Mouse (Mus musculus) layer of hippocampus, adult 9-11 months (tissue): ENCODE results near the gene Pygo2.
A peak's percentile ranks its signal among the peaks of the same experiment; 100 is the strongest.

Source experiments
- DNase-seq: peaks from one replicate; pipeline ENCODE4 v3.0.0; 2022

The Pygo2 gene

DNA sequence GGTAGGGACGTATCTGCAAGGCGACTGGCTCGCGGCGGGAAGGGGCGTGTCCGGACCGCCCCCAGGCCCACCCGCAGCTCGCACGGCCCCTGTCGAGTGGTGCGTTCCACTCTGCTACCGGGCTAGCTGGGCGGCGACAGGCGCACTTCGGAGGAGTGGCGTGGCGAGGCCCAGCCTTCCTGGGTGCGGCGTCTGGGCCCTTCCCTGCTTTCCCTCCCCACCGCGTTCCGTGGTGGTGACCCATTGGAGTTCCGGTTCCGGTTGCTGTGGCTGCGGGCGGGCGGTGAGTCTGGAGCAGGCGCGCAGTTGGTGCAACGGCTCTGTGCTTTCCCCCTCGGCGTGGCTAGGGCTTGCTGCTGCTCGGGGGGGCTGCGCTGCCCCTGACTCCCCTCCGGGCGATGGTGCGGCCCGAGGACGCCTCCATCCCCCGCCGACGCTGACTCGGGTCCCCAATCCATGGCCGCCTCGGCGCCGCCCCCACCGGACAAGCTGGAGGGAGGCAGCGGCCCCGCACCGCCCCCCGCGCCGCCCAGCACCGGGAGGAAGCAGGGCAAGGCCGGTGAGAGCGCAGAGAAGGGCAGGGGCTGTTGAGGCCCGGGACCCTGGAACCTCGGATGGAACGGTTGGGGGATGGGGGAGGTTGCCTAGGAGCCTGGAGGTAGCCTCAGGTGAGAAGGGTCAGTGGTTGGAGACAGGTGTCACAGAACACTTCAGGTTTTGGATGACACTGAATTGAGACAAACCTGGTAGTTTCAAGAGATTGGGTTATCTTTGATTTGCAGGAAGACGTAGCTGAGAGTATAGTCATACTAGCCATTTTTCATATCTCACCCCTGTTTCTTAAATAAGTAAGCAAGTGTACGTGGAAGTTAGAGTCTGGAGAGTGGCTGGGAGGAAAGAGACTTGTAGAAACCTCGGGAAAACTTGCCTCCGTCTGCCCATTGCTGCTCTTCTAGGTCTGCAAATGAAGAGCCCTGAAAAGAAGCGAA lies at the start of gene Pygo2:
Gene Pygo2 (plus strand): TSS at position 44 of the 989 bp plus-strand sequence.
- peak; percentile 98 for DNase-seq

DNA sequence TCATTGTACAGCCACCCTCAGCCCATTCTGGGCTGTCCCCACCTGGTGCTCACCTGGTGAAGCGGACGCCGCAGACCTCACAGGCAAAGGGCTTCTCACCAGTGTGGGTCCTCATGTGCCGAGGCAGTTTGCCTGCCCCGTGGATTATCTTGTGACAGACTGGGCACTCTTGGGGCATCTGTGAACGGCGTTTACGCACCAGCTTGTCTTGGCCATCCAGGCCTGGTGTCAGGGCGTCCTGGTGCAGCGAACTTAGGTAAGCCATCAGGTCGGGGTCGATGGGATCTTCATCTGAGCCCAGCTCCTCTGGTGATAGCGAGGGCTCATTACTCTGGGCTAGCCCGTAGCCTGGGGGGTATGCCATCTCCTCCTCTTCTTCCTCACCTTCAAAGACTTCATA lies 49.7 kb upstream of the Pygo2 start:
- no peak for DNase-seq

DNA sequence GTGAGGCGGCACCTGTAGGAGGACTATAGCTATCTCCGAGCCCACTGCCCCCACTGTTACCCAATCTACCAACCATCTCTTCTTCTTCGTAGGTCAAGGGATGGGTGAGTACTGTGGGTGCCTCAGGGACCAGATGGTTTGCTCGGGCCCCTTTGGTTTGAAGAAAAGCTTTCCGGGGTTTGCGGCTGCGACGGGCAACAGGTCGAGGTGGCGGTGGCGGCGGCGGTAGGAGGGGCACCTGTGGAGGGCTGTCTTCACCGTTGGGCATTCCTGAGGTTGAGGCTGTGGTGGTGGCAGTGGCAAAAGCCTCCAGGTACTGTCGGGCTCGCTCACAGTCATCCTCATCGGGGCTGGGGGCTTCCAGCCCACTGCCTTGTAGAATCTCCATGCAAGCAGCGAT lies 49.3 kb upstream of the Pygo2 start:
- DNase-seq = no peak

DNA sequence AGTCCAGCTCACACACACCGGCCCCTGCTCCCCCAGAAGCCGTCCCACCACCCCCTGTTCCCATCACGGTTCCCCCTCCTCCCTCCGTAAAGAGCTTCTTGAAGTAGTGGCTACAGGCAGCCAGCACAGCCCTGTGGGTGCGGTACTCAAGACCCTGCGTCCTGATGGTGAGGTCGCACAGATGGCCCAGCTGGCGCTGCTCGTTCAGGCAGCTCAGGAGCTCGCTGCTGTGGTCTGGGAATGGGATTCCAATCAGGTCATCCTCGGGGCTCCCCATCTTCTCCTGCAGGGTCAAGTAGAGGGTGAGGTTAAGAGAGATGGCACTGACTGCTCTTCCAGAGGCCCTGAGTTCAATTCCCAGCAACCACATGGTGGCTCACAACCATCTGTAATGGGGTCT lies 48.8 kb upstream of the Pygo2 start:
- DNase-seq = no peak

DNA sequence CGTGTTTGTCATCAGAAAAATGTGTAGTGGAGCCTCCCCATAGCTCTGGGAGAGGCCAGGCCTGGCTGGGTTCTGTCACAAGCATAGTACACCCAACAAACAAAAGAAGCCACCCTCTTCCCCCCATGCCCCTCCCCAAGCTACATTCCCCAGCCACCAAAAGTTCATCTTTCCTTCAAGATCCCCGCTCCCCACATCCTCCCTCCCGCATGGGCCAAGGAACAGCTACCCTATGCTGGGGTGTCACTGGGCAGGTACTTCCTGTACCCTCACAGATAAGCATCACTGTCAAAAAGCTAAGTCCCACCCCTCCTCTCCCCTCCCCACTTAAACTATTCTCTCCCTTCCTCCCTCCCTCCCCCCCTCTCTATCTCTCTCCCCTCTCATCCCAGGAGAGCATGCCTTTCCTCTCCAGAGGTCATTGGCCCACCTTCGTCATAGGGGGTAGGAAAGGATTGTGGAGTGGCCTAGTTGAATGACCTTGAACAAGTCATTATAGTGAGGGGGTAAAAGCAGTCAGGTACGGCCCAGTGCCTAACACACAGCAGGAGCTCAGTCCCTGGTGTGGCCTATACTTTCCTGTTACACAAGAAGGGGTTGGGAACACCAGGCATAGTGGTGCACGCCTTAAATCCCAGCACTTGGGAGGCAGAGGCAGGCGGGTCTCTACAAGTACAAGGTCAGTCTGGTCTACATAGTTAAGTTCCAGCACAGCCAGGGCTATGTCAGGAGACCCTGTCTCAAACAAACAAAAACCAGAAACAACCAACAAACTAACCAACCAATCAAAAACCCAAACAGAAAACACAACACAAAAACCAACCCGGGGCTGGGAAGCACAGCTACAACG lies 47.8 kb upstream of the Pygo2 start:
- DNase-seq = no peak

DNA sequence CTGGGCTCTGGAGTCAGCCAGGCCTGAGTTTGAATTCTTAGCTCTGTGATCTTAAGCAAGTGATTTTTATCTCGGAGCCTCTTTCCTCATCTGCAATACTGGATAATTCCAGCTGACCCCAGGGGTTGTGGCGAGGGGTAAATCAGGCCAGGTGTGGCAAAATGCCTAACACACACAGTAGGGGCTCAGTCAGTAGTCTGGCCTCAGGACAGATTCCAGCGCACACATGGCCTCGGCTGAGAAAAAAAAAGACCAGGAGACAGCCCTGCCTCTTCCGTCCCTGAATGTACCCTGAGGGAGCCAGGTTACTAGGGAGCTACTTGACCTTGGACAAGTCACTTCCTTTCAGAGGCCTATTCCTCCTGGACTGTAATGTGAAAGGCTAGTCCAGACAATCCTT lies 47.1 kb upstream of the Pygo2 start:
- DNase-seq = no peak

DNA sequence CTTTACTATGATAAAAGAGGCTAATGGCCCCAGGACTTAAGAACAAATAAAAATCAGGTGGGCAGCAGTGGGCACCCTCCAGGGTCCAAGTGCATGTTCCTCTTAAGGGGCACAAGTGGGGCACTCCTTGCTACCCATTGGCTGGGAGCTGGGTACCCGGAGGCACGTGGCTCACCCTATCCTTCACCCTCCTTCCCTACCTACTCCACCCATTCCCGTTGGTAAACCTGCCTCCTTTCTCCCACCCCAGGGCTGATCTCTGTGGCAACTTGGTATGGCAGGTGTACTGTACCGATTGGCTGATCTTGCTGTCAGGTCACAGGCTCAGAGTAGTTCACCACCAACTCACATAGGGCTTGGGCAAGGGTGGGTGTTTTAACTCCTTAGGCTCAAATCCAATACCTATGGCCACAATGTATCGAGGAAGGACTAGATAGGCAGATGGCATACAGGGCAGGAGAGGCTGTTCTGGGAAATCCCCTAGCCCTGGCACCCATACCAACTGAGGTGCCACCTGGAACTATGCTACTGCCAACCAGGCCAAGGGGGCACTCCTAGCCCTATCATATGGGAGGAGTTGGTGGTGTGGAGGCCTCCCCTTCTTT lies 46.3 kb upstream of the Pygo2 start:
- DNase-seq = no peak

DNA sequence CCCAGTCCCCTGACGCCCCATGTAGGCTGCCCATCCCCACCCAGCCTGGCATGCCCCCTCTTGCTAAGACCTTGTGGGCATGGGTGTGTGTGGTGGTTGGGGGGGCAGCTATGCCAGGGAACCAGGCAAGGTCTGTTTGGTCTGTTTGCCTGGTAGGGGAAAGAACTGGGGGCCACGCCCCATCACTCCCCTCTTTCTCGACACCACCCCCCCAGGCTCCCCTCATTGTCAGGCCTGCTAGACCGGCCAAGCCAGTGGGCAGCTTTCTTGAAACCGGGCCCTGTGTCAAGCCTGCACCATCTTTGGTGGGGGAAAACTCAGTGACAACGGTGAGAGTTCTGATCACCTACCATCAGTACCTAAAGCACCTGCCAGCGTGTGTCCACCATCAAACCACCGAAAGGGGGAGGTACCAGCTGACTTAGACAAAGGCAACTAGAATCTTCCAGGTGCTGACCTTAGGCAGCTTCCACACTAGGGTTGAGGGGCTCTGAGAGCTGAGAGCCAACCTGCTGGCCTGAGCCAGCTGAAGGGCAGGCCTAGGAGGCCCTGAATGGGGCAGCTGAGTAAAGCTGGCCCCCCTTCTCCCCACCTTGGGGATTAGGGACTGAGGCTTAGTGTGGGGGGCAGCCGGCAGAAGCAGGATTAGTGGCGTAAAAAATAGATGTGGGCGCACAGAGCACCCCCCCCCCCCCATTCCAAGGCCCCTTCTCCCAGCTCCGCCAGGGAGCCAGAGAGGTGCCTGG lies 45.5 kb upstream of the Pygo2 start:
- DNase-seq = no peak

DNA sequence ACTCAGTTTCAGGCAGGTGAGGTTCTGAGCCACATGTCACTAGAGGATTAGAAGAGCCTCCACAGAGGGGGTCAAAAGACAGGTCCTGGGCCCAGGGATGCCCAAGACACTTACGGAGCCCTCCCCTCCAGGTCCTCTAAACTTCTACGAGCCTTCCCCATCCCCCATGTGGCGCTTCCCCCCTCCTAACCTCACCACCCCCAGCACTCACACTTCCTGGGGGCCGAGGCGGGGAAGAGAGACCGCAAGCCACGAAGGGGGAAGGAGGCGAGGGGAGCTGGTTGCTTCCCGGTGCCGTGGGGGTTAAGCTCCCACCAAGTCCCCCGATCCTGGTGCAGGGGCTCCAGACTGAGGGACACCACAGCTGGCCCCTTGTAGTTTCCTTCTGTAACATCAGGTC lies 44.6 kb upstream of the Pygo2 start:
- no peak for DNase-seq

DNA sequence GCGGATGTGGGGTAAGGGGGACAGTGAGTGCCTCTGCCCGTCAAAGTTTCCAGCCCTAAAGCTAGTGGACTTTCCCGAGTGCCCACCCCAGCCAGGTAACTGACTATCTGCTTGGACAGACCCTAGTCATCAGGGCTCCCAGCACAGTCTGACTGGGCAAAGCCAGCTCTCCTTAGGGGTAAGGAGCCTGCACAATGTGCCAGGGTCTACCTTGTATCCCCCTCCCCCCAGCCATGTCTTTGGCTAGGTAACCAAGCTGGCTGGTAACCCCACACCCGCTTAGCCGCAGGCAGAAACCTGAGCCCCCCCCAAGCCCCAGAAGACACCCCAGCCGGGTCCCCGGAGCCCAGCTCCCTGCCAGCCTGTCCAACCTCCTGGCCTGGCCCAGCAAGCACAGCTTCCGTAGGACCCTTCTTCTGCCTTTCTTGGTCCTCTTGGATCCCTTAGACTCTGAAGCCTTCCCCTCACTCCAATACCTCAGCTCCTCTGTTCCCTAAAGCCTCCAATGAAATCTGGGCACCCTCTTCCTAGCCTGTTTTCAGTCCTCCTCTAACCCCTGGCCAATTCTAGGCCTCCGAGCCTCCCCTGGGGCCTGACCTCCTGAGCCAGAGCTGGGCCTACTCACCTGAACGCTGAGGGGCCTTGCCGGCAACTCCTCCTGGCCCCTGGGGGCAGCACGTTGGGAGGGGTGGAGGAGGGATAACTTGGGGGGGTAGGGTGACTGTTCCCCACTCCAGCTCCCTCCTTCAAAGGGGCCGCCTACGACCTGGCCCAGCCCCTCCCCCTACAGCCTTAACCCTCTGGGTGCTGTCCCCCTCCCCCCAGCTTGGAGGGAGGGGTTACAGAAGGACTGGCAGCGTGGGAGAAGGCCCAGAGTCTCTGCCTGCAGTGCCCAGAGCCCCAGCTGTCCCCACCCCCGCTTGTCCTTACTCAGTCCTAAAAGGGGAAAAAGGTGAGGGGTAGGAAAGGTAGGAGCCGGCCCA lies 43.3 kb upstream of the Pygo2 start:
- no peak for DNase-seq

DNA sequence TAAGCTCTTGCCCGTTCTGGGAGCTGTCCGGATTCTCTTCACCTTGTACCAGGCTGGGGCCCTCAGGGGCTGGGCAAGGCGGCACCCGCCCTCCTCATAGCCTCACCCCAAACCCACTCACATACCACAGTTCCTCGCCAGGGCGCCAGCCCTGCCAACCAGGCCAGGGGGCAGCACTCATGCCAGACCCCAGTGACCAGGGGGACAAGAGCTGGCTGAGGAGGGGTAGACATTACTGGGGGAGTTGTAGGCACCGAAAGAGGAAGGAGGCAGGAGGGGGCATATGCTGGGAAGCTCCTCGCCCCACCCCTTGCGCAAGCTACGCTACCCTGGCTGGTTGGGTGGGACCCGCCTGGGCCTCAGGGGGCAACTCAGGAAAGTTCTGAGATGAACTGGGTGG lies 42.4 kb upstream of the Pygo2 start:
- DNase-seq = no peak

DNA sequence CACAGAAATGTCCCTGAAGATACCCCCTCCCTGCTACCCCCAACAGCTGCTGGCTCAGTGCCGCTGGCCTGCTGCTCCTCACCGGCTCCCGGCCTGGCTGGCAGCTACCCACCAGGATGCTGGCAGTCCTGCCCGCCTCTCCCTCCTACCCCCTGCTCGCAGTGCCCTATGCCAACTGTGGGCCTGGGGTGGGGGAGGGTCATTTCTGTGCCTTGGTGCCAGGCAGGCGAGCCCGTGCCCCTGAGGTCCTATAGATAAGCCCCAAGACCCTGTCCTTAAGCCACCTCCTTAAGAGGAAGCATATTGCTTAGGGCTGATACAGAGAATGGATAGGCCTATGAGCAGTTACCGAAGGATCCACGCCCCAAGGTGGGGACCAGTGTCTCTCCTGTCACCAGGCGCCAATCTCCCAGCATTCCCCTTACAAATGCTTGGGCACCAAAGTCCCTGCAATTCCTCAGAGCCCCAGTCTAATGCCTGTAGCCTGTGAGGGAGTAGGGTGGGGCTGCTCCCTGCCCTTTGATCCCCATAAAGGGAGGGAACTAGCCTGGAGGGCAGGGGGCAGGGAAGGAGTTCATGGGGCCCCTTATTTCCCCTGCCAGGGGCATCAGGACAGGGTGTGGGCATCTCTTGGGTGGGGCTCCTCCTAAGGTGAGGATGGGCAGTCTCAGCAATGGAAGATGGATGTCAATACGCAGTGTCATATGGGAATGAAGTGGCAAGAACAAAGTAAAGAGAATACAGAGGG lies 41.7 kb upstream of the Pygo2 start:
- peak; percentile 69 for DNase-seq

DNA sequence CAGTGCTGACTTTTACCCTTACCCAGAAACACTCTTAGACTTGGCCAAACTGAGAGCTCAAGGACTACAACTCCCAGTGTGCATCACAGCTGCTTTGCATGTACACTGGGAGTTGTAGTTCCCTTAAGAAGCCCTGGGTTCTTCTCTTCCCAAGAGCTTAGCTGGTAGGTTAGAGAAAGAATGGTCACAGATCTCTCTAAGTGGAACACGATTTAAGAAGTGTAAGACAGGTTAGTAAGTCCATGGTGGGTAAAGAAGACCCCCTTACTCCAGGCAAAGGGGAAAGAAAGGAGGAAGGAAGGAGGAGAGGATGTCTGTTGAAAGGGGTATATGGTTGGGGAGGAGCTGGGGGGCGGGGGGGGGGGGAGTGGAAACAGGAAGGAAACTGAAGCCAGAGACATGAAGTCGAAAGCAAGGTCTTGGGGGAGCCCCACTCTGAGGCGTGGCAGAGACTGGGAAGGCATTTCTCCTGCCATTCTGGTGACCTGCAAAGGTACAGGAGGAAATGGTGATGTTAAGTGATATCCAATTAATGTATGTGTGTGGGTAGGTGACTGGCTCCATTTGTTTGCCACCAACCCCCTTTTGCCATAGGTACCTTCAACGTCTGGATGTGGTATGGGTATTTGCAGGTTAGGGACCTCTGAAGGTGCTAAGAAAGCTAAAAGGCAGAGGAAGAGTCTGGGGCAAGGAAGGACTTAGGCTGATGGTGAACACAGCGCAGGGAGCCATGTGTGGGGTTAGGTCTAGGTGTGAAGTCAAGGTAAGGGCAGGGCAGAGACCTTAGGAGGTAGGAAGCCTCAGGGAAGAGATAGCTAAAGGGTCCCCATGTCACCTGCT lies 40.9 kb upstream of the Pygo2 start:
- no peak for DNase-seq

DNA sequence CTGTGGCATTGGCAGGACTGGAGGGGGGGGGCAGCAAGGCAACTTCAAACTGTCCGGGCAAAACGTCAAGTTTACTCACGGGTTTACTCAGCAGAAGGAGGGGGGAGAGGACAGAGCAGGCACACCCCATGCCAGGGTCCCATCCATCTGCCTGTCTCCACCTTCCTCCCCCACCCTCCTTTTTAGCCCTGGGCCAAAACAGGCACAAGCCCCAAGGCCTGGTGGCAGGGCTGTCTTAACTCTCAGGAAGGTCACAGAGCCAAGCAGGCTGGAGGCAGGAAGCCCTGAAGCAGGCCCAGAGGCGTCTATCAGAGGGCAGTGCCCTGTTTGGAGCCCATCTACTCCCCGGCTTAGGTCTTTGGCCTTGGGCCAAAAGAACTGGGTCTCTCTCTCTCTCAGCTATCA lies 39.9 kb upstream of the Pygo2 start:
- DNase-seq = no peak

DNA sequence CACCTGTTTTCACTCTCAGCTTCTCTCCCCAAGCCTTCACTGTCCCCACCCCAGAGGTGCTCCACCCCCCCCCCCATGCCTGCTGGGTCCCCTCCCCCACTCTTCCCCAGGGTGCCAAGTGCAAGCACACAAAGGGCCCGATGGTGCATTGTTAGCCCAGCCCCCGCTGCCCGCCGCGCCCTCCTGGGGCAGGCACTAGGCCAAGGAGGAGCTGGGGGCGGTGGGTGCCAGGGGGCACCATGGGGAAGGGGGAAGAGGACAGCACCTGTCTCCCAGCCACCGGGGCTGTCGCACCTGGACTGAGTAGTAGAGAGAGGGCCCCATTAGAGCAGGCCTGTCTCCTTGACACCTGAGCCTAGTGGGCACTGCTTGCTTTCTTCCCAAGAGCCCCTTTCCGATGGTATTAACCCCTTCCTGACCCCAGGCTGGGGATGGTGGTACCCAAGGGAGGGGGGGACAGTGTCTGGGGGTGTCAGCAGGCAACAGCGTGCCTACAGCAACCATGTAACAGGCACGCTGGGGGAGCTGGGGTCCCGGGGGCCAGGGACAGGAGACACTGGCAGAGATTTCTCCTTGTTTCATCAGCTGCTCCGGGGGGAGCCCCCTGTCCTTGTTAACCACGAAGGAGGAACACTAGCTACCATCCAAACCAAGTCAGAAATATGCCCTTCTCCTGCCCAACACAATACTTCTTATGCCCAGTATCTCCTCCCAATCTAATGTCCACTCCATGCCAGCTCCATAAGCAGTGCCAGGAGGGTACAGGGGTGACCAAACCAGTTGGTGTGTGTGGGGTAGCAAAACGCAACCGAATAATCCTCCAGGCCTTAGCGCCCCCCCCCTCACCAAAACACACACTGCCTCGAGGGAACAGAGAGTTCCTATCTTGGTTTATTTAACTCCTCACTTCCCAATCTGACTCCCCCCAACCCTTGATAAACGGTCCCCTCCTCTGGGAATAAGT lies 39.0 kb upstream of the Pygo2 start:
- DNase-seq = no peak

DNA sequence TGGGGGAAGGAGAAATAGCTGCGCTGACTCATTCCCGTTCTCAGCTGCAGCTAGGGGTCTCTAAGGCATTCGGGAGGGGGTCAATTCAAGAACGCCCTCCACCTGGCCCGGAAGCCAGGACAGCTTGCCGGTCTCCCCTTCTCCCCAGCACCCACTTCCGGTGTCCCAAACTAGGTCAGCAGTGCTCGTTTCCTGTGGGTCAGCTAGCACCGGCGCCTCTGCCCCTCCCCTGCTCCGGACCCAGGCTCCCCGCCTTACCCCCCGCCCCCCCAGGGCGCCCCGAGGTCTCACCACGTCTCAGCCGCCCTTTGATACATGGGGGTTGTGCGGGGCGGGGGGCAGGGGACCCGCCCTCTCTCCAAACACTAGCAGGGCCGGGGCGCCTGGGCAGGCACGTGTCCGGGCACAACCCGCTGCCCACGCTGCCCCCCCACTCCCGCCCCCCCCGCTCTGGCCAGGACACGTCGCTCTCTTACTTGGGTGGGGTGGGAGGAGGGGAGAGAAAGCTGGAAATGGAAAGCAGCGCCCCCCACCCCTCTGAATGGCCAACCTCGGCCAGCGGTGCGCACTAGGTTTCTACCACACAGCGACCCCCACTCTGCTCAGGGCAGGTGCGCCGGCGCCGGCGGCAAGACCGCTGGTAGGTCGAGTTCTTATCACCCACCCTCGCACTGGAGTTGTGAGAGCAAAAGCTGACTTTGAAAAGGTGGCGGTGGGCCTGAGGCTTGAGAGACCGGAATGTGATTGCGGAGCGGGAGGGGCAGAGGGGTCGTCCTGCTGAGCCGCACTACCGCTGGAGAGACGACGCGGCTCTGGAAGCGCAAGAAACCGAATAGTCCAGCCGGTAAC lies 38.1 kb upstream of the Pygo2 start:
- no peak for DNase-seq

DNA sequence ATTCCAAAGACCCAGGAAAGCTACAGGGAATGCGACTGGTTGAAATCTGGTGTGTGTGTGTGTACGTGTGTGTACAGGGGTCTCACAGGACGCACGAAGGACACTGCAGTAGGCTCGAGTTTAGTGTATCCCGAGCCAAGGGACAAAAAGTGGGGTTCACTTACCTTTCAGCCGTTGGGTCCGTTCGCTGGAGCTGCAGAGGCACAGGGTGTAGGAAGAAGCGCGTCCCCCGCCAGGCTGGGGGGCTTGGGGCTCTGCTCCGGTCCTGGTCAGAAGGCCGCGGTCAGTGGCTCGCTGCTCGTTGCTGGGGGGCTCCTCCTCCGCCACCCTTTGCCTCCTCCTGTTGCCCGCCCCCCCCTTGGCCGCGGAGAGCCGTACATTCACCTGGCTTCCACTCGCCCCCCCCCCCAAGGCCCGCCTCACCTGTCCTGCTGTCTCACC lies 37.1 kb upstream of the Pygo2 start:
- no peak for DNase-seq
